Mouse (Mus musculus) ES-Bruce4 (cell line): ENCODE measurements at regions not wholly inside any gene's neighbourhood (a gene's known extent, or its start where the extent isn't known, plus 50 kb on each side); places are given as distances from the start of the nearest gene placed in this dataset.

Source experiments
- CTCF ChIP-seq: IDR thresholded peaks from one replicate; pipeline ENCODE4 v1.8.1; 2011; ENCODE audit warnings: low read depth, low read length
- EP300 ChIP-seq: IDR thresholded peaks from 2 replicates; pipeline ENCODE4 v1.6.1; 2011; ENCODE audit warnings: low read depth, low read length; ENCODE audit not compliant: insufficient read depth
- POLR2A ChIP-seq: IDR thresholded peaks from one replicate; pipeline ENCODE4 v1.8.1; 2011; ENCODE audit warnings: low read length; ENCODE audit not compliant: insufficient read depth

GRCm38 (mm10) chr5:133940841-133941240 lies 158.7 kb upstream of the Castor2 start:
- no peak for TF ChIP-seq POLR2A
- TF ChIP-seq CTCF = no peak
- TF ChIP-seq EP300 = no peak
